Mouse (Mus musculus): ENCODE measurements at regions not wholly inside any gene's neighbourhood (a gene's known extent, or its start where the extent isn't known, plus 50 kb on each side); places are given as distances from the start of the nearest gene placed in this dataset.
A peak's percentile ranks its signal among the peaks of the same experiment; 100 is the strongest.
"Not testable (repeated sequence)": the region's sequence is repeated elsewhere in the genome, so short reads cannot be mapped to it uniquely, and the experiment has no call there.

DNA sequence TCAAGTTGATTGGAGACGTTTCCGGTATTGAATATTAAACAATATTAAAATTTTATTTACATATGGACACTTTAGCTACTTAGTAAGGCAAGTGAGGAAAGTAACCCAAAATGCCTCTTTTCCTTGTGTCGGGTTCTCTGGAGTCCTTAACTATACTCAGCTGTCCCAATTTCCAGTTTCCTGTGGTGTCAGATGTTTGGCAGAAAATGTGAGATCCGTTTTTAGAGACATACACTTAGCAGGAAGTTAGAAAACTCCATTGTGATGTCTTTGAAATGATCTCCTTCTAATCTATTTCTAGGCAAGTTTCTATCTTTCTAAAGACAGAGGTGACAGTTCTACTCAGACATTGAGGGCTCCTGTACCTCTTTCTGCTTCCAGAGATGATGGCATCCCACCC is 168.9 kb upstream of the Plcxd3 start:
- no peak for DNase-seq (ENCODE audit: inconsistent age in 2 of 2, low spot score in 1 of 2)

DNA sequence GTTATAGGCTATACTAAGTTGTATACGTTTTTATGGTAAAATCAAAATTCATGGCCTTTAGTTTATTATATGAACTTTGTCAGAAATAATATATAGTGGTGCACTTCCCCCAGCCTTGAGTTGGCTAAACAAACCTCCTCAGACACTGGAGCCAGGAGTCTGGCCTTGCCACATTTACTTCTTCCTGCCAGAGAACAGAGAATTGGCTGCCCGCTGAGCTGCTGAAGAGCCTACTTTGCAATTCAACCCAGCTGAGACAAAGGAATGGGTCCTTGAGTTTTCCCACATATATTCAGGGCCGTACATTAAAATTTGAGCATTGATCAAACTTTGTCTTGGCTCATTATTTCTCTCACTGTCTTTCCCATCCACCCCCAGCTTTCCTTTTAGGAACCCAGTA is 161.9 kb upstream of the Plcxd3 start:
- DNase-seq (ENCODE audit: inconsistent age in 2 of 2, low spot score in 1 of 2): no peak

DNA sequence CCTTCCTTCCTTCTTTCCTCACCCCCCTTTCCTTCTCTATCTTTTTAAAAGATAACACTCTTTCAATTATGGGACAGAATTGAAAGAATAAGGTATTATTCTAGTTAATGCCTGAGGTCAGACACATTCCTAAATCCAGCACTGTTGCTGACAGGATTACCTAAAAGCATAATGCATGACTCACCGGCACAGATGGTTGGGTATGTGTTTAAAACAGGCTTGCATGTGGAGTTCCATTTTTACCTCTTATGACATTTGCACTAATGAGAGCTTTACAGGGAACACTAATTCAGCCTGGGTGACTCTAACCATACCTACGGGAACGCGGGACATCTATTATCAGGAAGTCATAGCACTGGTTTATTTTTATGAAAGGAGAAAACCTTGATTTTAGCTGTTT is 156.2 kb upstream of the Plcxd3 start:
- DNase-seq (ENCODE audit: inconsistent age in 2 of 2, low spot score in 1 of 2): no peak

DNA sequence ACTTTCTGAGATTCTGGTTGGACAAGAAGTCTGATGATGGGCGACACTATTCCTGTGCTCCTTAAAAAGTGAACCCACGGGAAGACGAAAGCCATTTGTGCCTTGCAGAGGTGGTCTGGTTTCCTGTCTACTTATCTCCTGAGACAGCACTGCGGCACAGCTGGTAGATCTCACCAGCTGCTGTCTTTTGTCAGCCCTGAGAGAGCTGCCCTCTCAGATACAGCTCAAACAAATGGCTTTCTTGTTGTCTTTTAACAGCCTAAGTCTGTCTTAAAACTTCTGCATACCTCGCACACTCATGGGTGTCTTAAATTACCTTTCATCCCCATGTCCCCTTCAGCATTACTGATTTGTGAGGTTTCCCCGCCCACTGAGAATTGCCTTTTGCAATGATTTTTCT is 147.2 kb upstream of the Plcxd3 start:
- no peak for DNase-seq (ENCODE audit: inconsistent age in 2 of 2, low spot score in 1 of 2)

DNA sequence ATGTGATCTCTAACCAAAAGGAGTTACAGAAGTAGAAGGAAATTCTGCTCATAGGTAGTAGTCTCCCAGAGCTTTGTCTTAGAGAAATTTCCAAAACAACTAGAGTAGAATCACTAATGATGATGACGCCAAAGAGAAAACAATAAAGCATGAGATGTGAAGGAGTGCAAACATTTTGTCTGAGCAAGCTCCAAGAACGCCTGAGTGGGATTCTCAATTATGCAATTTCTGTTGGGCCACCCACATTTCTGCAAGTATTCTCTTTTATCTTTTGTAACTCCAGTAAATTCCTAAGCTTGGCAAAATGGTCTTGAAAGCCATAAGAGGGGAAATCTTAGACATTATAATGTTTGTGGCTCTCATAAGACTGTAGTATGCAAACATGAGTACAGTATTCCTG is 134.6 kb upstream of the Plcxd3 start:
- DNase-seq (ENCODE audit: inconsistent age in 2 of 2, low spot score in 1 of 2): no peak

DNA sequence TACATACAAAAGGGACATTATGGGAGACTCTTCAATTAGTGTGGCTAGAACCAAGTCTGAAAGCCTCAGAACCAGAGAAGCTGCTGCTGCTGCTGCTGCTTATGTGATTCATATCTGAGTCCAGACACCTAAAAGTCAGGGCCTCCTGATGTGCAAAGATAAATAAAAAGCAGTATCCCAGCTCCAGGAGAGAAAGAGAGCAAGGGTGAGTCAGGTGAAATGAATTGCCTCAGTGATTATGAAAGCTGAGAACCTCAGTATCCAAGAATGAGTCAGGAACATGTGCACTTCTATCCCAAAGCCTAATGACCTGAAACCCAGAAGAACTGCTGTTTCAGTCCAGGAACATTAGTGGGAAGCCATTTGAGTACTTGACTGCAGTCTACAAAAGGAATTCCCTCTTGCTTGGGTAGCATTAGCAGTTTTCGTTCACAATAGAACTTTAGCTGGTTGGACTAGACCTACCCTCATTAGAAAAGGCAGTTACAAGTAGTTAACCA is 127.6 kb upstream of the Plcxd3 start:
- peak in 1 of 2 experiments; percentile 43 for DNase-seq (ENCODE audit: inconsistent age in 2 of 2, low spot score in 1 of 2)

DNA sequence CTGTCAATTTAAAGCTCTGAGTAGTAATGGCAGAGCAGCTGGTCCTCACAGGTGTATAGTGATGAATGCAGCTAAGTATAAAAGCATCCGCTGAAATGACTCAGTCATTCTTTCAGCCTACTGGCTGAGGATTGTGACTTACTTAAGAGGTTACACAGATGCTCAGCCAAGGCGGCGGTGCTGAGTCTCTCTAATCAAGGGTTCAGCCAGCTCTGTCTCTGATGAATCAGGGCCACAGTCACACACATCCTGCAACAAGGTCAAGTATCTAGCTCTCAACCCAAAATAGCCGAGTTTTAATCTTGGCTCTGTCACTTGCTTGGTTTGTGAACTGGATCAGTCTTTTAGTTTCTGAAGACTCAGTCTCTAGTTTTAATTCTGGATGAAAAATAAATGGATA is 110.7 kb upstream of the Plcxd3 start:
- DNase-seq (ENCODE audit: inconsistent age in 2 of 2, low spot score in 1 of 2): peak; percentile 67 to 86

DNA sequence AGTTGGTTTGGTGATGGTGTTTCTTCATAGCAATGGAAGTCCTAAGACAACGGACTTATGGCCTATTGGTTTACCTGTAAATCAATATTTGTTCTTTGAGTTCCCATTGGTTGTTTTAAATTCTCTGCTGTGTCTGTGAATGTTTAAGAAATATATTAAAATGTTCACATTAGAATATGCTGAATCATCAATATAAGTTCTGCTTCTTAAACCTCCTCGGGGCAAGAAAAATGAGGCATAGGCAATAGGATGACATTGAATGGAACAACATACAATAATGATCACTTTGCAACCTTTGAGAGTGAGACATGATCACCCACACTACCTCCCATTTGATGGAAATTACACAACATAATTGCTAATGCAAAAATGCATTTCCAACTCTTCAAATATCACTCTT is 105.5 kb upstream of the Plcxd3 start:
- DNase-seq (ENCODE audit: inconsistent age in 2 of 2, low spot score in 1 of 2): no peak

DNA sequence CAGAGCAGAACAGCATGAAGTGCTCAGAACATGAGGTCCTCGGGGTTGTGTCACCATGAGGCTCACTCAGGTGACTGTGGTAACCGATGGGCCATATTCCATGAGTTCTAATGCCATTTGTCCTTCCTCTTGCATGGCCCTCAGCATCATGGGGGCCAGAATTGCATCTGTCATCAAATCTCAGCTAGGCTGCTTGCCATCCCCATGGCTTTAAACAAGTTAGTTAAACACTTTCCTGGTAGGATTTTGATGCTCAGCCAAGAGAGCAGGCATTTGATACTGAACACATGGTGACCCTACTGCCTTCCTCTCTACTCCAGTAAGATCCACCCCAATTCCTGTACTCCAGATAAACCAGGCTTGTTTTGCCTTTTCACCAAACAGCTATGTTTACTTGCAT is 98.3 kb upstream of the Plcxd3 start:
- DNase-seq (ENCODE audit: inconsistent age in 2 of 2, low spot score in 1 of 2): no peak

DNA sequence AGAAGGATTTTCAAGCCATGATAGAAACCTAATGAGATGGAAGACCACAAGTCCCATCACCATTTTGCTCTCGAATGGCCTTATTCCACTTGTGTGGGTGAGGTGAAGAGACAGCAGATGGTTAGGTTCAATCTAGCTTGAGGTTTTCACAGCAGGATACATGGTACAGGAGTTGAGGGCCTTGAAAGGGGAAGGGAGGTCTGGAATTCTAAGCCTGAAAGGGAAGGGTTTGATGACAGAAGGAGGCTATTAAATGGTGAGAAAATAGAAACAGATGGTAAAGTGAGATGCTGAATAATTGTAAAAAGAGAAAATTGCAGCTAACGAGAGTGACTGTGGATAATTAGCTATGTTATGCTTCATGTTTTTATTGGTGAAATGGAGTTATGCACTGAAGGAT is 67.8 kb upstream of the Plcxd3 start:
- no peak for DNase-seq (ENCODE audit: inconsistent age in 2 of 2, low spot score in 1 of 2)

DNA sequence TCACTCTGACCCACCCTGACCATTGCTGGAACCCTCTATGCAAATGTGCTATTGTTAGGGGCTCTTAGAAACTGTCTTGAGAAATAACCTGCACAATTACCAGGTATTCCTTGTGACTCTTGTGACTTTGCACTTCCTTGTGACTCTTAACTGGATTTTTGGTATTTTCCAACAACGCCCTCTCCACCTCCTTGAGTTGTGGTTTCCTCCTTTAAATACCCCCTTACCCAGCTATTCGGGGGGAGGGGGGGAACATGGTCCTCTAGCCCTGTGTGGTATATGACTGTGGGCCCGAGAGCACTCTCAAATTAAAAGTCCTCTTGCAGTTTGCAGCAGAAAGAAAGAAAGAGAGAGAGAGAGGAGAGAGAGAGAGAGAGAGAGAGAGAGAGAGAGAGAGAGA is 61.6 kb upstream of the Plcxd3 start:
- DNase-seq (ENCODE audit: inconsistent age in 2 of 2, low spot score in 1 of 2): not testable (repeated sequence)

DNA sequence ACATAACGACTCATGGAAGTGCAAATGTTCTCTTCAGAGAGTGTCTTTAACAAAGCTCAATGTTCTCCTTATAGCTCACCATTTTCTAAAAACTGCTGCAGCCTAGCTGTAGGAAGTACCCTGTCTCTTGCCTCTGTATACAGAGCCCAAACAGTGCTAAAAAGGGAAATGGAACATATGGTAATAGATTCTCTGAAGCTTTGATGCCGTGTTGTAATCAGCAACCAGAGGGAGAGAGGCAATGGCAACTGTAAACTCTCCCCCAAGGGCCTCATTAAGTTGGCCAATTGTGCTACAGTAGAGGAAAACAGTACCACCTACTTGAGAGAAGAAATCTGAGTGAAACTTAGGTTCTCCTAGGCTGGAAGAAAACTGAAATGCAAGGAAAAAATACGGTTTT is 59.4 kb upstream of the Plcxd3 start:
- no peak for DNase-seq (ENCODE audit: inconsistent age in 2 of 2, low spot score in 1 of 2)

All from adrenal gland, adult (tissue).